Mouse (Mus musculus) midbrain, postnatal 0 days (tissue): ENCODE measurements around the gene Orai3. TPM values are rescaled to one million over a fixed set of nuclear protein-coding genes. Genes with fewer than 3 reads are reported as not detected.
A peak's percentile ranks its signal among the peaks of the same experiment; 100 is the strongest.

Experiments
- ATAC-seq: fragments of 200-750 bp; cut with Nextera tagmentation; 2 replicates; pipeline ENCODE4 v1.8.0; 2017; ENCODE audit warnings: moderate number of reproducible peaks, mild to moderate bottlenecking, moderate TSS enrichment, moderate library complexity; ENCODE audit not compliant: low FRiP score
- DNase-seq: peaks from one replicate; pipeline ENCODE4 v3.0.0-alpha.2; 2015; ENCODE audit warnings: low spot score
- H3K27ac ChIP-seq: fragments of 300-500 bp; sonication (generic); 2 replicates; pipeline ENCODE4 v1.5.1; 2014; ENCODE audit warnings: low read depth, mild to moderate bottlenecking, low read length, mixed read lengths
- H3K27me3 ChIP-seq: fragments of 300-500 bp; sonication (generic); 2 replicates; pipeline ENCODE4 v1.6.1; 2014; ENCODE audit warnings: low read length, control low read depth, mixed read lengths; ENCODE audit not compliant: insufficient read depth
- H3K36me3 ChIP-seq: fragments of 300-500 bp; sonication (generic); 2 replicates; pipeline ENCODE4 v1.6.1; 2014; ENCODE audit warnings: low read length, control low read depth, mixed read lengths; ENCODE audit not compliant: insufficient read depth
- H3K4me1 ChIP-seq: fragments of 300-500 bp; sonication (generic); 2 replicates; pipeline ENCODE4 v1.6.1; 2014; ENCODE audit warnings: mild to moderate bottlenecking, control low read depth, antibody characterized with exemption, low read length, mixed read lengths; ENCODE audit not compliant: insufficient read depth
- H3K4me2 ChIP-seq: fragments of 300-500 bp; sonication (generic); 2 replicates; pipeline ENCODE4 v1.6.1; 2014; ENCODE audit warnings: low read depth, mild to moderate bottlenecking, low read length, mixed read lengths; ENCODE audit not compliant: poor library complexity, severe bottlenecking
- H3K4me3 ChIP-seq: fragments of 300-500 bp; sonication (generic); 2 replicates; pipeline ENCODE4 v1.5.1; 2014; ENCODE audit warnings: low read depth, mild to moderate bottlenecking, low read length, moderate library complexity
- H3K9ac ChIP-seq: fragments of 300-500 bp; sonication (generic); replicated peaks from 2 replicates; pipeline ENCODE4 v1.6.1; 2014; ENCODE audit warnings: mild to moderate bottlenecking, low read length, moderate library complexity, mixed read lengths; ENCODE audit not compliant: poor library complexity, severe bottlenecking
- H3K9me3 ChIP-seq: fragments of 300-500 bp; sonication (generic); 2 replicates; pipeline ENCODE4 v1.6.1; 2016; ENCODE audit warnings: low read length, control low read depth
- CTCF ChIP-seq: IDR thresholded peaks from 2 replicates; pipeline ENCODE4 v1.5.1; 2016; ENCODE audit warnings: antibody characterized with exemption, mild to moderate bottlenecking
- WGBS: fragments of 180-500 bp; shearing (Covaris S2); extraction: QIAGEN DNeasy Blood & Tissue Kit; methylation state at CpG from one replicate; pipeline ENCODE4 v1.1.7; 2014; 5-methylcytosine and 5-hydroxymethylcytosine counted together
- polyA plus RNA-seq: library from polyadenylated mRNA; unstranded; fragments of >200 nt; fragmentation: Nextera tagmentation; extraction: Ambion mirVana; gene quantifications from 2 replicates; pipeline ENCODE4 v1.2.1, GENCODE M21; 2015
- total RNA-seq: library from RNA; depleted of rRNA; stranded (reverse); fragments of >200 nt; gene quantifications from 2 replicates; pipeline ENCODE4 v1.2.3, GENCODE M21; 2014

The Orai3 gene
- total and polyA plus RNA-seq, 2 experiments from 2014 or later: 10.0 to 17.6 TPM

DNA sequence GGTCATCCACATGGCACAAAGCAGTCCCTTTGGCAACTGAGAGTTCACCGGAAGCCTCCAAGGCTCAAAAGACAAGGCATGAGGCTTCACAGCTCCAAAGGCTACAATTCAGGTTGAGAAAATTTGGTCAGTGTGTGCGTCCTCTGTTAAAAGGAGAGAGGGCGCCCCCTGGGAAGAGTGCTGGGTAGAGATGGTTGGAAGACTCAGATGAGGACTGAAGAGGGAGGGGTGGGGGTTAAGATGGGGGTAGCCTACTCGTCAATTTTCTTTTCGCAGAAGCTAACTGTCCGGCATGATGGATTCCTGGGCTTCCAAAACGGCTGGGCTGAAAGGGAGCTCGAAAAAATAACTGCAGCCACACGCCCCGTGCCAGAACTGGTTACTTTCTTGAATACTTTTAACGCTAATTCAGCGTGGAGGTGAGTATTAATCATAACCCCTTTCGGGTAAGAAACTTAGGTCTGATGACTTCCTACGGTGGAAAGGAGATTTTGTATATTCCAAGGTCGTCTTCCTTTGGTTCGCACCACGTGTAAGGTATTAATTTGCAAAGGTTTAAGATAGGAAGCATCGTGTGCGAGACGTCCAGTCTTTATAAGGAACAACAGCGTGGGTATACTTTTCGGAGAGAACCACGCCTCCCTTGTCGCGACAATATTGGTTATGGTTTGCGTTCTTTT, 25.1 kb upstream of the Orai3 start, which contains the start of gene Fbxl19:
Gene Fbxl19, plus strand, starts transcription at position 178 of the 680 bp plus-strand sequence.
- H3K4me2 ChIP-seq: peak within 1 kb of the TSS; percentile 54
- DNase-seq: peak; percentile 85
- peak within 1 kb of the TSS; percentile 86 for H3K4me3 ChIP-seq
- H3K9ac ChIP-seq: peak within 1 kb of the TSS; percentile 44; the same call in 1 of the 2 replicates
- no peaks in the 10 kb centered on the region for H3K9me3 ChIP-seq
- under 1% methylated on average over 26 of the region's 26 CpGs for WGBS
- H3K4me1 ChIP-seq: no peaks in the 10 kb centered on the region
- peaks cover 10% of the 10 kb centered on the region; the same call in 1 of the 2 replicates for H3K36me3 ChIP-seq
- no peak for ATAC-seq
- peak; percentile 75 for TF ChIP-seq CTCF
- no peaks in the 10 kb centered on the region for H3K27me3 ChIP-seq
- H3K27ac ChIP-seq: peak within 1 kb of the TSS; percentile 82

DNA sequence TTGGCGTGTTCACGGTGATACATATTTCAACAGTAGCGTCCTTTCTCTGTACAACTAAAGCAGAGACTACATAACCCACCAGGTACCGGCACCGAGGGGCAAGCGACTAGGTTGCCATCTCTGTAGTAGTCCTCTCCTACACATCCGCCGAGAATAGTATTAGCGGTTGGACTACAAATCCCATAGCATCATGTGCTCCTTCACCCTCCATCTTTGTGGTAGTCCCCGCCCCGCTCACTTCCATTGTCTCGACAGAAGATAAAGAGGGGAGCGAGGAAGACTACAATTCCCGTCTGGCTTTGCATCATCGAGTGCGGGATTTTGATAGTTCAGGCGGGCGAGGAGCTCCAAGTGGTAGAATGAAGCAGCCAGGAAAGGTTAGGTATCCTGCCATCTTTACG, 24.4 kb upstream of the Orai3 start:
- Histone ChIP-seq H3K27ac (peak overlapping the region; percentile 82), H3K9me3 (no peaks in the 10 kb centered on the region), H3K4me2 (peak overlapping the region; percentile 54), H3K4me3 (peak overlapping the region; percentile 86), H3K27me3 (no peaks in the 10 kb centered on the region), H3K9ac (peak overlapping the region; percentile 44; the same call in 1 of the 2 replicates), H3K36me3 (peaks cover 17% of the 10 kb centered on the region), H3K4me1 (no peaks in the 10 kb centered on the region)
- ATAC-seq: peak; percentile 89
- DNase-seq: peak; percentile 99
- TF ChIP-seq CTCF: no peak
- whole genome bisulfite sequencing: under 1% methylated on average over 19 of the region's 19 CpGs

DNA sequence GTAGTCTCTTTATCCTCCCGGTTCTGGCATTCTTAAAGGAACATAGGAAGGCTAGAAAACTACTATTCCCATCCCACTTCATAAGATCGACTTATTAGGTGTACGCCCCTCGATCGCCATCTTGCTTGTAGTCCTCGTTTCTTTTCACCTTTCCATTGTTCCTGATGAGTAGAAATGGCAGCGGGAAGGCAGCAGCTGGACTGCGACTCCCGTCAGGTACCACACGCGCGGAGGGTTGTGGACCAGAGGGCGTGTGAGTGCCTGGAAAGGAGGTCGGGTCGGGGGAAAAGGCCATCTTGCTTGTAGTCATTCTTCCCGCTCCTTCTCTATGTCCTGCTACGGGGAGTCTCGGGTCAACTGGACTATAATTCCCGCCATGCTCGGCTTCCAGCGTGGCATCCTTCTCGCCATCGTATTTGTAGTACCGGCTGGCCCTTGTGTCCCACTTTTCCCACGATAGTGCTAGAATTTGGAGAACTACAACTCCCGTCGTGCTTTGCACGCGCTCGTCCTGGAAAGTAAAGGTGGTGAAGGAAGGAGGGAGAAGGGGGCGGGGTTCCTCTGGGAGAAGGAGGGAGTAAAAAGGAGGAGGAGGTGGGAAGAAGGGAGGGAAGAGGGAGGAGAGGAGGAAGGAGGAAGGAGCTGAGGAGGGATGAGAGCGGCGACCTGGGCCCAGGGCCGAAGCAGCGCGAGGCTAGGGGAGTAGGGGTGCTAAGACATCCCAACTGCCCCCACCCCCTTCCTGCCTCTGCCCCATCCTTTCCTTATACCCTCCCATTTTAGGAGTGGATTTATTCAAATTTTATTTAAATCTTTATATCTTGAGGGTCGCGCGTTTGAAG, 23.7 kb upstream of the Orai3 start:
- Histone ChIP-seq H3K9ac (peak overlapping the region; percentile 98), H3K4me3 (peak overlapping the region; percentile 86), H3K27me3 (no peaks in the 10 kb centered on the region), H3K36me3 (peaks cover 18% of the 10 kb centered on the region), H3K9me3 (no peaks in the 10 kb centered on the region), H3K4me1 (no peaks in the 10 kb centered on the region), H3K27ac (peak overlapping the region; percentile 82), H3K4me2 (peak overlapping the region; percentile 83)
- ATAC-seq (peak; percentile 91), DNase-seq (peak; percentile 100)
- TF ChIP-seq CTCF: peak; percentile 32
- under 1% methylated on average over 39 of the region's 39 CpGs for WGBS

DNA sequence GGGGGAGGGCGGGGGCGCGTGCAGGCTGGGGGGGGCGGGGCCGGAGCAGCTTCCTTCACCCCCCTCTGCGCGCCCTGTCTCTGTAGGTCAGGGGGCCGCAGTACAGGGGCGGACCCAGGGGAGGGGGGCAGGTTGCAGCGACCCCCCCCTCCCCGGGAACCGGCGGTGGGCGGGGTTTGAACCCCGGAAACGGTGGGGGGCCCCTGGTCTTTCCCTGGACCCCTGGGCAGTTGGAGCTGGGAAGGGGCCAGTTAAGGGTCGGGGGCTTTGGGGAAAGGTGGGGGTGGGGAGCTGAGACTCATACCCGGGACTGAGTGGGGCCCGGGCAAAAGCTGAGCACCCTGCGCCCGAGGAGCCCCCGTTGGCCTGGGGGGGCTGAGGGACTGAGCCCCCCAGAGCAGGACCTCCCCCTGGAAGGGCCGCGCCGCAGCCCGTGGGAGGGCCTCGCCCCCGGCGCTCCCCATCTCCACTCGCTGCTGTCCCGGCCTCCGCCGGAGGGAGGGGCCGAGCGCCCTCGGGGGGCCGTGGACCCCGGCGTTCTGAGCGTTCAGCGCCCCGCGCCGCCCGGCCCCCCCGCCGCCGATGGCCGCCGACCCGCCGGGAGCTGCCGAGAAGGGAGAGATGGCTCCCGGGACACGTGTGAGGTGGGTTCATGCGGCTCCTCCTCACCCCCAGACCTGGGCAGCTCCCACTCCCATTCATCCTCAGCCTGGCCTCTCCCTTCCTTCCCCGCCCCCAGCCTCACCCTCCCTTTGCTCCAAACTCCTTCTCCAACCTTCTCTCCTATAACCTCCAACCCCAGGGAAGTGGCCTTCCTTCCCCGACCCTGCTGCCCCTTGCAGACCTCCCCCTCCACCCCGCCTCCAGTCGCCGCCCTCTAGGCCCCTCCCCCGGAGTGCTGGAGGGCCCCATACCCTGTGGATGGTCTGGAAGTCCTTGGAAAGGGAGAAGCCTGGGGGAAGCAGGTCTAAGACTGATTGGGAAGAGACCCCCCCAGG, 22.8 kb upstream of the Orai3 start:
- H3K4me2 ChIP-seq: peak overlapping the region; percentile 83
- H3K9ac ChIP-seq: peak overlapping the region; percentile 98
- H3K36me3 ChIP-seq: peaks cover 24% of the 10 kb centered on the region
- H3K4me3 ChIP-seq: peak overlapping the region; percentile 86
- H3K4me1 ChIP-seq: no peaks in the 10 kb centered on the region
- ATAC-seq (0 out of 2 replicates have a peak, but pooled peaks have one; percentile 1), DNase-seq (no peak)
- no peaks in the 10 kb centered on the region for H3K9me3 ChIP-seq
- H3K27ac ChIP-seq: peak overlapping the region; percentile 82
- under 1% methylated on average over 26 of the region's 62 CpGs for WGBS
- H3K27me3 ChIP-seq: no peaks in the 10 kb centered on the region
- no peak for TF ChIP-seq CTCF

DNA sequence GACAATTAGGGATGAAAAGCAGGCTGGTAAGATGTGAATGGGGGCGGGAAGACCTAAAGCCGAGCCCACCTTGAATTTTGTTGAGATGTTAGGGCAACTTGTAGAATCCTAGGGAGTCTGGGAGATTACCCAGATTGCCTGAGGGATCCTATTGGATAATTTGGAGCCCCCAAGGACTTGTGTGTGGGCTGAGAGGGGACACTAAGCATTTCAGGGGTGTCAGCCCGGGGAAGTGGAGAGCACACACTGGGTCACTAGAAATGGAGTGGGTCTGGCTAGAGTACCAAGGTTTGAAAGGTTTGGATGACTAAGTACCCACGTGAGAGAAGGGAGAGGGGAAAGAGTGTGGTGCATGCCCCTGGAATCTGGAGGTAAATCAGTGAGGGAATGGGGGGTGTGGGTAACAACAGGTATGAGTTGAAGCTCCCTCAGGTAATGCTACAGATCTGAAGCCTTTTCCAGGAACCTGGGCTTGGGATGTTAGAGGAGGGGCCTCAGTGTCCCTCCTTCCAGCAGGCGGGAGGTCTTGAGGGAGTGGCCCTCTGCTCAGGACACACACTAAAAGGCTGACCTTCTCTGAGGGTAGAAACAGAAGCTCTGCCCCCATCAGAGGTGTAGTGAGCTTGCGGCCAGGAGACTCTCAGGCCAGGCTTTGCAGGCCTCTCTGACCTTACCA, 21.9 kb upstream of the Orai3 start:
- TF ChIP-seq CTCF: no peak
- H3K36me3 ChIP-seq: peaks cover 33% of the 10 kb centered on the region
- H3K27me3 ChIP-seq: no peaks in the 10 kb centered on the region
- peak overlapping the region; percentile 83 for H3K4me2 ChIP-seq
- H3K4me1 ChIP-seq: no peaks in the 10 kb centered on the region
- ATAC-seq (no peak), DNase-seq (no peak)
- H3K9me3 ChIP-seq: no peaks in the 10 kb centered on the region
- peak overlapping the region; percentile 82 for H3K27ac ChIP-seq
- H3K9ac ChIP-seq: peak overlapping the region; percentile 98
- 42% methylated on average over 6 of the region's 6 CpGs for WGBS
- peak overlapping the region; percentile 86 for H3K4me3 ChIP-seq
